Mouse (Mus musculus) G1E (cell line): ENCODE data around the gene Gpr89. TPM values are rescaled to one million over a fixed set of nuclear protein-coding genes. Genes with fewer than 3 reads are reported as not detected.

ENCODE experiments used
- ATAC-seq: 2 replicates; pipeline ENCODE4 v1.8.0; 2016; ENCODE audit warnings: mild to moderate bottlenecking; ENCODE audit not compliant: insufficient number of reproducible peaks, poor library complexity, low FRiP score, severe bottlenecking; ENCODE audit errors: extremely low read depth
- DNase-seq: peaks from one replicate; pipeline ENCODE4 v3.0.0; 2012; ENCODE audit warnings: low spot score
- H3K27me3 ChIP-seq: 2 replicates; pipeline ENCODE4 v1.6.1; 2012; ENCODE audit warnings: mild to moderate bottlenecking, low read length, inconsistent platforms; ENCODE audit not compliant: insufficient read depth
- H3K36me3 ChIP-seq: replicated peaks from 2 replicates; pipeline ENCODE3; 2012; ENCODE audit warnings: mild to moderate bottlenecking, inconsistent platforms
- H3K4me1 ChIP-seq: 2 replicates; pipeline ENCODE4 v1.6.1; 2012; ENCODE audit warnings: low read depth, low read length, inconsistent platforms, mixed read lengths; ENCODE audit not compliant: insufficient read depth
- H3K4me3 ChIP-seq: 2 replicates; pipeline ENCODE4 v1.5.1; 2012; ENCODE audit warnings: low read depth, mild to moderate bottlenecking, inconsistent platforms, low read length, moderate library complexity, mixed read lengths
- H3K9me3 ChIP-seq: replicated peaks from 2 replicates; pipeline ENCODE4 v1.6.1; 2012; ENCODE audit warnings: inconsistent platforms
- CTCF ChIP-seq: IDR thresholded peaks from 2 replicates; pipeline ENCODE4 v1.5.1; 2012; ENCODE audit warnings: low read depth, low read length, inconsistent platforms, mixed read lengths
- GATA1 ChIP-seq: IDR thresholded peaks from 2 replicates; pipeline ENCODE4 v1.6.1; 2012; ENCODE audit warnings: borderline replicate concordance, low read length, inconsistent platforms, mixed read lengths
- GATA2 ChIP-seq: IDR thresholded peaks from 2 replicates; pipeline ENCODE4 v1.6.1; 2012; ENCODE audit warnings: low read depth, low read length, inconsistent platforms, borderline replicate concordance
- POLR2AphosphoS5 ChIP-seq: IDR thresholded peaks from 2 replicates; pipeline ENCODE4 v1.6.1; 2012; ENCODE audit warnings: low read depth, low read length, inconsistent platforms; ENCODE audit not compliant: insufficient replicate concordance
- TAL1 ChIP-seq: conservative IDR thresholded peaks from 2 replicates; pipeline ENCODE4 v1.6.1; 2012; ENCODE audit warnings: low read depth, low read length, inconsistent platforms, mixed read lengths
- polyA plus RNA-seq: library from polyadenylated mRNA; stranded (reverse); fragments of >175 nt; gene quantifications from 2 replicates; pipeline ENCODE4 v1.2.3, GENCODE M21; 2012
- total RNA-seq, 2 experiments: library from RNA; stranded (forward) in 1 of 2; stranded (reverse) in 1 of 2; fragments of 200-1000 nt in 1 of 2; fragments of >200 nt in 1 of 2; fragmentation: Nextera tagmentation in 1 of 2; gene quantifications; 2 replicates each; pipeline ENCODE4 v1.2.3; 2014 to 2017

Gene Gpr89
- total and polyA plus RNA-seq, 3 experiments: 2.6 to 37.3 (median 26.8) TPM

- Histone ChIP-seq H3K27me3 (peaks cover 14% of the 10 kb centered on the region; the same call in 1 of the 2 replicates), H3K4me1 (0 out of 2 replicates have a peak, but pooled peaks cover 2% of the 10 kb centered on the region), H3K9me3 (no peaks in the 10 kb centered on the region), H3K36me3 (no peaks in the 10 kb centered on the region), H3K4me3 (no peak overlapping the region)
- no peak for TF ChIP-seq POLR2AphosphoS5
- no peak for TF ChIP-seq TAL1
- TF ChIP-seq GATA1: no peak
- TF ChIP-seq GATA2: no peak
- no peak for TF ChIP-seq CTCF
- ATAC-seq (no peak), DNase-seq (no peak)
Measured at GRCm38 (mm10) chr3:96931261-96931681, 26.1 kb upstream of the Gpr89 start.

DNA sequence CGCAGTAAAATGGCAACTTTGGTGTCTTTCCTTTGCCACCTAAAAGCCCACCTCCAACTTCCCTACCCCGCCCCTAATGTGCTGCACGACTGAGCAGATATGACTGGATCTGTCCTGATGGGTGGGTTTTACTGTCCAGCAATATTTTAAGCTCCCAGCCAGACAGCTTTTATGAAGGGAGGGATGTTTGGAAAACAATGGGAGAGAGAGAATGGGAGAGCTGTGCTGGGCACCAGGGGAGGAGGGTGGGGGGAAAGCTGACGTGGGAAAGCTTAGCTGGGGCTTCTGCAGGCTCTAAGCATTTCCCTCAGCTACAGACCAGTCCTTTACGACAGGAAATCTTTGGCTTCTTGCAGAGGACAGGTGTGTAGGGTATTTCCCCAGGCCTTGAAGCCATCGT lies 20.8 kb upstream of the Gpr89 start, which contains the start of gene Gja8:
Gene Gja8 (minus strand): TSS at position 101 of the 400 bp plus-strand sequence.
- Histone ChIP-seq H3K4me1 (0 out of 2 replicates have a peak, but pooled peaks cover 2% of the 10 kb centered on the region), H3K4me3 (no peak within 1 kb of the TSS), H3K36me3 (no peaks in the 10 kb centered on the region), H3K27me3 (peaks cover 11% of the 10 kb centered on the region; the same call in 1 of the 2 replicates), H3K9me3 (no peaks in the 10 kb centered on the region)
- no peak for ATAC-seq
- TF ChIP-seq POLR2AphosphoS5 (no peak), CTCF (no peak), TAL1 (no peak)
- DNase-seq: no peak

DNA sequence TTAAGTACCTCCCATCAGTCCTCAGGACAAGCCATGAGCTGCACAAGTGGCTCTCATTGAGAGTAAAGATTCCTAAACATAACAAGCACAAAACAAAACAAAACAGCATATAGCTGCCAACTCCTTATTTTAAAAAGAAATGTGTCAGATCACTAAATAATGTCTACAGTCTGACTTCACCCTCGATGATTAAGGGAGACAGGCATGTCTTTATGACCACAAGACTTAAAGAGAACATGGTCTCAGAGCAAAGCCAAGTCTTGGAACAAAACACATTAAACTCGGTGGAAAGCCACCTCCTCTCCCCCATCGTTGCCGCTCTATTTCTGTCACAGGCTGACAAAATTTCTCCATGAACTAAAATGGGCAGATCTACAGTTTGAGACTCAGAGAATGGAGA lies 19.5 kb upstream of the Gpr89 start:
- DNase-seq: no peak
- no peak for ATAC-seq
- Histone ChIP-seq H3K36me3 (no peaks in the 10 kb centered on the region), H3K4me1 (0 out of 2 replicates have a peak, but pooled peaks cover 4% of the 10 kb centered on the region), H3K4me3 (no peak overlapping the region), H3K27me3 (peaks cover 19% of the 10 kb centered on the region), H3K9me3 (no peaks in the 10 kb centered on the region)
- TF ChIP-seq POLR2AphosphoS5 (no peak), GATA1 (no peak), GATA2 (no peak), TAL1 (no peak), CTCF (no peak)

- H3K36me3 ChIP-seq: no peaks in the 10 kb centered on the region
- no peaks in the 10 kb centered on the region for H3K9me3 ChIP-seq
- ATAC-seq (no peak), DNase-seq (no peak)
- H3K27me3 ChIP-seq: peaks cover 21% of the 10 kb centered on the region
- 0 out of 2 replicates have a peak, but pooled peaks cover 2% of the 10 kb centered on the region for H3K4me1 ChIP-seq
- TF ChIP-seq GATA1 (no peak), TAL1 (no peak), CTCF (no peak), POLR2AphosphoS5 (no peak), GATA2 (no peak)
- H3K4me3 ChIP-seq: no peak overlapping the region
Measured at GRCm38 (mm10) chr3:96920991-96921390, 15.8 kb upstream of the Gpr89 start.

- TF ChIP-seq GATA1: no peak
- TF ChIP-seq GATA2: no peak
- no peak for TF ChIP-seq TAL1
- TF ChIP-seq CTCF: no peak
- no peak for TF ChIP-seq POLR2AphosphoS5
- Histone ChIP-seq H3K27me3 (peaks cover 6% of the 10 kb centered on the region; the same call in 1 of the 2 replicates), H3K4me1 (peaks cover 23% of the 10 kb centered on the region), H3K4me3 (peak overlapping the region; percentile 99), H3K36me3 (peaks cover 19% of the 10 kb centered on the region), H3K9me3 (no peaks in the 10 kb centered on the region)
- ATAC-seq: no peak
- DNase-seq: no peak
Measured at GRCm38 (mm10) chr3:96905592-96905991, 446 bp upstream of the Gpr89 start.

GRCm38 (mm10) chr3:96904393-96904792 lies 753 bp downstream of the Gpr89 start, which contains the start of gene Gja5:
Gene Gja5 (plus strand): TSS chr3:96904693.
- ATAC-seq: no peak
- peak within 1 kb of the TSS; percentile 99 for H3K4me3 ChIP-seq

More at GRCm38 (mm10) chr3:96904393-96904792, 753 bp downstream of the Gpr89 start, which contains the start of gene Gja5:
- Histone ChIP-seq H3K27me3 (no peaks in the 10 kb centered on the region), H3K36me3 (peaks cover 31% of the 10 kb centered on the region), H3K4me1 (peaks cover 23% of the 10 kb centered on the region), H3K9me3 (no peaks in the 10 kb centered on the region)
- TF ChIP-seq POLR2AphosphoS5 (no peak), CTCF (no peak), GATA1 (no peak), GATA2 (no peak), TAL1 (no peak)
- DNase-seq: no peak
